Mouse (Mus musculus) cerebellum, adult 18-20 months (tissue): Measurements from ENCODE around the gene Mum1.
"Not testable (repeated sequence)": the region's sequence is repeated elsewhere in the genome, so short reads cannot be mapped to it uniquely, and the experiment has no call there.

ENCODE experiments used
- DNase-seq, 2 experiments: peaks; one replicate each; pipeline ENCODE4 v3.0.0; 2021

The Mum1 gene

GRCm38 (mm10) chr10:80208841-80209371 lies 17.3 kb upstream of the Mum1 start:
- DNase-seq, result no peak

- not testable (repeated sequence) for DNase-seq
Measured at GRCm38 (mm10) chr10:80211547-80212103, 14.6 kb upstream of the Mum1 start.

- DNase-seq, result no peak
Measured at GRCm38 (mm10) chr10:80215048-80215772, 11.0 kb upstream of the Mum1 start.

- no peak for DNase-seq
Measured at GRCm38 (mm10) chr10:80220676-80221075, 5.6 kb upstream of the Mum1 start.

GRCm38 (mm10) chr10:80223137-80223536 lies 3.1 kb upstream of the Mum1 start:
- not testable (repeated sequence) for DNase-seq

- DNase-seq, result no peak
Measured at GRCm38 (mm10) chr10:80226071-80226415, 191 bp upstream of the Mum1 start.

GRCm38 (mm10) chr10:80227166-80227539 lies 919 bp downstream of the Mum1 start:
- DNase-seq, result no peak

GRCm38 (mm10) chr10:80227877-80228775 lies 1.9 kb downstream of the Mum1 start:
- DNase-seq, result peak in 1 of 2 experiments; percentile 51

GRCm38 (mm10) chr10:80236145-80236825 lies 10.1 kb downstream of the Mum1 start:
- no peak for DNase-seq

- DNase-seq, result no peak
Measured at GRCm38 (mm10) chr10:80237020-80237419, 10.8 kb downstream of the Mum1 start.

GRCm38 (mm10) chr10:80238306-80238705 lies 12.1 kb downstream of the Mum1 start:
- DNase-seq, result peak in 1 of 2 experiments; percentile 44

GRCm38 (mm10) chr10:80239791-80240190 lies 13.6 kb downstream of the Mum1 start:
- DNase-seq, result no peak

GRCm38 (mm10) chr10:80242088-80242487 lies 15.9 kb downstream of the Mum1 start:
- peak; percentile 54 to 57 for DNase-seq

GRCm38 (mm10) chr10:80242607-80243006 lies 16.4 kb downstream of the Mum1 start:
- DNase-seq, result no peak

GRCm38 (mm10) chr10:80244791-80245399 lies 18.7 kb downstream of the Mum1 start:
- peak; percentile 56 to 57 for DNase-seq

GRCm38 (mm10) chr10:80245600-80245999 lies 19.4 kb downstream of the Mum1 start:
- peak; percentile 89 to 91 for DNase-seq

GRCm38 (mm10) chr10:80247849-80248248 lies 21.6 kb downstream of the Mum1 start:
- no peak for DNase-seq

GRCm38 (mm10) chr10:80248437-80248836 lies 22.2 kb downstream of the Mum1 start:
- not testable (repeated sequence) for DNase-seq

- DNase-seq, result peak; percentile 89 to 96
Measured at GRCm38 (mm10) chr10:80248971-80249640, 22.9 kb downstream of the Mum1 start, which contains the start of gene Ndufs7. TSS of gene Ndufs7 (plus strand) at chr10:80249121.

- no peak for DNase-seq
Measured at GRCm38 (mm10) chr10:80250059-80250458, 23.8 kb downstream of the Mum1 start.

- no peak for DNase-seq
Measured at GRCm38 (mm10) chr10:80250573-80250972, 24.3 kb downstream of the Mum1 start.

GRCm38 (mm10) chr10:80252011-80252410 lies 25.8 kb downstream of the Mum1 start:
- no peak for DNase-seq
